Mouse (Mus musculus) splenic B cell, adult 2 months (primary cell): ENCODE data around the gene Grin2c.

Experiments
- DNase-seq: peaks from one replicate; pipeline ENCODE4 v3.0.0-alpha.2; 2011; ENCODE audit warnings: low read depth, low spot score
- H3K27me3 ChIP-seq: 2 replicates; pipeline ENCODE4 v1.6.1; 2012; ENCODE audit warnings: mild to moderate bottlenecking, low read length, moderate library complexity, mixed read lengths; ENCODE audit not compliant: control insufficient read depth, poor library complexity, insufficient read depth, severe bottlenecking
- H3K36me3 ChIP-seq: 2 replicates; pipeline ENCODE4 v1.6.1; 2012; ENCODE audit warnings: mild to moderate bottlenecking, low read length, moderate library complexity, mixed read lengths; ENCODE audit not compliant: control insufficient read depth, poor library complexity, insufficient read depth, severe bottlenecking

Grin2c gene

GRCm38 (mm10) chr11:115267061-115267883 is at the start of gene Grin2c:
TSS of gene Grin2c (minus strand) at chr11:115267243.
- Histone ChIP-seq H3K36me3 (peaks cover 9% of the 10 kb centered on the region), H3K27me3 (0 out of 2 replicates have a peak, but pooled peaks cover 2% of the 10 kb centered on the region)
- DNase-seq, result no peak

- DNase-seq, result no peak
- Histone ChIP-seq H3K27me3 (no peaks in the 10 kb centered on the region), H3K36me3 (no peaks in the 10 kb centered on the region)
Observed at GRCm38 (mm10) chr11:115314249-115314648, 47.2 kb upstream of the Grin2c start.

GRCm38 (mm10) chr11:115308781-115309180 is 41.7 kb upstream of the Grin2c start:
- DNase-seq, result no peak
- no peaks in the 10 kb centered on the region for H3K36me3 ChIP-seq
- no peaks in the 10 kb centered on the region for H3K27me3 ChIP-seq

GRCm38 (mm10) chr11:115306863-115307262 is 39.8 kb upstream of the Grin2c start, which contains the start of gene Otop2:
TSS of gene Otop2 (plus strand) at chr11:115307163.
- no peak for DNase-seq
- H3K36me3 ChIP-seq, result no peaks in the 10 kb centered on the region
- no peaks in the 10 kb centered on the region for H3K27me3 ChIP-seq

- no peaks in the 10 kb centered on the region for H3K36me3 ChIP-seq
- H3K27me3 ChIP-seq, result no peaks in the 10 kb centered on the region; the same call in 1 of the 2 replicates
- no peak for DNase-seq
Observed at GRCm38 (mm10) chr11:115303167-115303566, 36.1 kb upstream of the Grin2c start.

- Histone ChIP-seq H3K27me3 (no peaks in the 10 kb centered on the region; the same call in 1 of the 2 replicates), H3K36me3 (no peaks in the 10 kb centered on the region)
- DNase-seq, result no peak
Observed at GRCm38 (mm10) chr11:115301351-115301750, 34.3 kb upstream of the Grin2c start.

- Histone ChIP-seq H3K27me3 (no peaks in the 10 kb centered on the region; the same call in 1 of the 2 replicates), H3K36me3 (no peaks in the 10 kb centered on the region)
- no peak for DNase-seq
Observed at GRCm38 (mm10) chr11:115300745-115301144, 33.7 kb upstream of the Grin2c start.

- DNase-seq, result no peak
- Histone ChIP-seq H3K36me3 (no peaks in the 10 kb centered on the region), H3K27me3 (no peaks in the 10 kb centered on the region; the same call in 1 of the 2 replicates)
Observed at GRCm38 (mm10) chr11:115298160-115298559, 31.1 kb upstream of the Grin2c start.

- DNase-seq, result peak; percentile 53
- no peaks in the 10 kb centered on the region; the same call in 1 of the 2 replicates for H3K27me3 ChIP-seq
- no peaks in the 10 kb centered on the region for H3K36me3 ChIP-seq
Observed at GRCm38 (mm10) chr11:115297214-115297826, 30.3 kb upstream of the Grin2c start, which contains the start of gene Fads6. TSS of gene Fads6 (minus strand) at chr11:115297663.

- DNase-seq, result no peak
- Histone ChIP-seq H3K27me3 (no peaks in the 10 kb centered on the region; the same call in 1 of the 2 replicates), H3K36me3 (no peaks in the 10 kb centered on the region)
Observed at GRCm38 (mm10) chr11:115296471-115297210, 29.6 kb upstream of the Grin2c start.

- DNase-seq, result no peak
- no peaks in the 10 kb centered on the region; the same call in 1 of the 2 replicates for H3K27me3 ChIP-seq
Observed at GRCm38 (mm10) chr11:115295939-115296338, 28.9 kb upstream of the Grin2c start.

GRCm38 (mm10) chr11:115292631-115293375 is 25.8 kb upstream of the Grin2c start:
- DNase-seq, result no peak
- no peaks in the 10 kb centered on the region for H3K27me3 ChIP-seq
- no peaks in the 10 kb centered on the region for H3K36me3 ChIP-seq

More at GRCm38 (mm10) chr11:115295939-115296338, 28.9 kb upstream of the Grin2c start:
- no peaks in the 10 kb centered on the region for H3K36me3 ChIP-seq

GRCm38 (mm10) chr11:115291503-115291902 is 24.5 kb upstream of the Grin2c start:
- DNase-seq, result no peak
- Histone ChIP-seq H3K36me3 (no peaks in the 10 kb centered on the region), H3K27me3 (no peaks in the 10 kb centered on the region)

GRCm38 (mm10) chr11:115290919-115291318 is 23.9 kb upstream of the Grin2c start:
- H3K27me3 ChIP-seq, result no peaks in the 10 kb centered on the region
- no peaks in the 10 kb centered on the region for H3K36me3 ChIP-seq
- no peak for DNase-seq
